Mouse (Mus musculus) embryo, embryonic 11 days (tissue): Measurements from ENCODE around the gene Dlg2.

Source experiments
- DNase-seq: peaks from one replicate; pipeline ENCODE4 v3.0.0-alpha.2; 2015

The Dlg2 gene

GRCm38 (mm10) chr7:91284167-91284566, 807.7 kb downstream of the Dlg2 start:
- no peak for DNase-seq

- no peak for DNase-seq
Observed at GRCm38 (mm10) chr7:91288324-91288723, 811.9 kb downstream of the Dlg2 start.

GRCm38 (mm10) chr7:91296127-91296526, 819.7 kb downstream of the Dlg2 start:
- no peak for DNase-seq

GRCm38 (mm10) chr7:91311177-91311576, 834.7 kb downstream of the Dlg2 start:
- DNase-seq = no peak

GRCm38 (mm10) chr7:91345073-91345472, 868.6 kb downstream of the Dlg2 start:
- no peak for DNase-seq

GRCm38 (mm10) chr7:91369821-91370321, 893.4 kb downstream of the Dlg2 start:
- DNase-seq = peak; percentile 1

GRCm38 (mm10) chr7:91382281-91382680, 905.8 kb downstream of the Dlg2 start:
- no peak for DNase-seq

GRCm38 (mm10) chr7:91383873-91384272, 907.4 kb downstream of the Dlg2 start:
- DNase-seq = no peak

- no peak for DNase-seq
Observed at GRCm38 (mm10) chr7:91389272-91389671, 912.8 kb downstream of the Dlg2 start.

- DNase-seq = peak; percentile 2
Observed at GRCm38 (mm10) chr7:91397827-91398226, 921.4 kb downstream of the Dlg2 start.

- DNase-seq = no peak
Observed at GRCm38 (mm10) chr7:91412109-91412508, 935.6 kb downstream of the Dlg2 start.

- DNase-seq = no peak
Observed at GRCm38 (mm10) chr7:91414150-91414549, 937.7 kb downstream of the Dlg2 start.

- DNase-seq = no peak
Observed at GRCm38 (mm10) chr7:91414749-91415148, 938.3 kb downstream of the Dlg2 start.

GRCm38 (mm10) chr7:91420215-91420614, 943.7 kb downstream of the Dlg2 start:
- no peak for DNase-seq

GRCm38 (mm10) chr7:91423784-91424183, 947.3 kb downstream of the Dlg2 start:
- no peak for DNase-seq

- no peak for DNase-seq
Observed at GRCm38 (mm10) chr7:91429712-91430275, 953.3 kb downstream of the Dlg2 start.

- DNase-seq = peak; percentile 66
Observed at GRCm38 (mm10) chr7:91431594-91432240, 955.2 kb downstream of the Dlg2 start.

- no peak for DNase-seq
Observed at GRCm38 (mm10) chr7:91432563-91432962, 956.1 kb downstream of the Dlg2 start.

- no peak for DNase-seq
Observed at GRCm38 (mm10) chr7:91434739-91435138, 958.3 kb downstream of the Dlg2 start.

GRCm38 (mm10) chr7:91440326-91440725, 963.9 kb downstream of the Dlg2 start:
- no peak for DNase-seq

- no peak for DNase-seq
Observed at GRCm38 (mm10) chr7:91442447-91443376, 966.2 kb downstream of the Dlg2 start.

- DNase-seq = no peak
Observed at GRCm38 (mm10) chr7:91443377-91443714, 966.9 kb downstream of the Dlg2 start.

- no peak for DNase-seq
Observed at GRCm38 (mm10) chr7:91443913-91444312, 967.4 kb downstream of the Dlg2 start.

- DNase-seq = no peak
Observed at GRCm38 (mm10) chr7:91444728-91445127, 968.3 kb downstream of the Dlg2 start.
